Mouse (Mus musculus) layer of hippocampus, adult 11-12 months (tissue): ENCODE measurements around the gene Slc25a42.

Experiments used
- DNase-seq: peaks from one replicate; pipeline ENCODE4 v3.0.0; 2022; ENCODE audit warnings: low spot score

Gene Slc25a42

GRCm38 (mm10) chr8:70170748-70171147 is 41.4 kb downstream of the Slc25a42 start:
- DNase-seq = no peak

GRCm38 (mm10) chr8:70170116-70170515 is 42.0 kb downstream of the Slc25a42 start:
- DNase-seq = no peak

- DNase-seq = peak; percentile 32
Measured at GRCm38 (mm10) chr8:70166504-70167110, 45.5 kb downstream of the Slc25a42 start.

GRCm38 (mm10) chr8:70163316-70163715 is 48.8 kb downstream of the Slc25a42 start:
- DNase-seq = no peak

- DNase-seq = no peak
Measured at GRCm38 (mm10) chr8:70160015-70160414, 52.1 kb downstream of the Slc25a42 start.

GRCm38 (mm10) chr8:70159211-70159610 is 52.9 kb downstream of the Slc25a42 start:
- DNase-seq = no peak

GRCm38 (mm10) chr8:70158069-70158853 is 53.8 kb downstream of the Slc25a42 start:
- peak; percentile 48 for DNase-seq

- DNase-seq = no peak
Measured at GRCm38 (mm10) chr8:70157240-70157800, 54.8 kb downstream of the Slc25a42 start.

- DNase-seq = no peak
Measured at GRCm38 (mm10) chr8:70152537-70153257, 59.4 kb downstream of the Slc25a42 start.

- DNase-seq = no peak
Measured at GRCm38 (mm10) chr8:70150158-70150557, 61.9 kb downstream of the Slc25a42 start.

- DNase-seq = no peak
Measured at GRCm38 (mm10) chr8:70147678-70148607, 64.2 kb downstream of the Slc25a42 start.

- no peak for DNase-seq
Measured at GRCm38 (mm10) chr8:70139981-70140380, 72.1 kb downstream of the Slc25a42 start.

GRCm38 (mm10) chr8:70139026-70139857 is 72.9 kb downstream of the Slc25a42 start, which contains the start of the genes Rfxank, Borcs8 and Mef2b:
Gene Rfxank (minus strand): TSS chr8:70139154.
Gene Borcs8 (plus strand): TSS chr8:70139499.
Gene Mef2b (plus strand): TSS chr8:70139711.
- peak; percentile 99 for DNase-seq

GRCm38 (mm10) chr8:70137890-70138289 is 74.2 kb downstream of the Slc25a42 start:
- DNase-seq = no peak

- DNase-seq = no peak
Measured at GRCm38 (mm10) chr8:70136591-70136990, 75.5 kb downstream of the Slc25a42 start.

- no peak for DNase-seq
Measured at GRCm38 (mm10) chr8:70134931-70135330, 77.2 kb downstream of the Slc25a42 start.
